Mouse (Mus musculus): ENCODE data around the gene Tmem175.
A peak's percentile ranks its signal among the peaks of the same experiment; 100 is the strongest.
"Not testable (repeated sequence)": the region's sequence is repeated elsewhere in the genome, so short reads cannot be mapped to it uniquely, and the experiment has no call there.

The Tmem175 gene

DNA sequence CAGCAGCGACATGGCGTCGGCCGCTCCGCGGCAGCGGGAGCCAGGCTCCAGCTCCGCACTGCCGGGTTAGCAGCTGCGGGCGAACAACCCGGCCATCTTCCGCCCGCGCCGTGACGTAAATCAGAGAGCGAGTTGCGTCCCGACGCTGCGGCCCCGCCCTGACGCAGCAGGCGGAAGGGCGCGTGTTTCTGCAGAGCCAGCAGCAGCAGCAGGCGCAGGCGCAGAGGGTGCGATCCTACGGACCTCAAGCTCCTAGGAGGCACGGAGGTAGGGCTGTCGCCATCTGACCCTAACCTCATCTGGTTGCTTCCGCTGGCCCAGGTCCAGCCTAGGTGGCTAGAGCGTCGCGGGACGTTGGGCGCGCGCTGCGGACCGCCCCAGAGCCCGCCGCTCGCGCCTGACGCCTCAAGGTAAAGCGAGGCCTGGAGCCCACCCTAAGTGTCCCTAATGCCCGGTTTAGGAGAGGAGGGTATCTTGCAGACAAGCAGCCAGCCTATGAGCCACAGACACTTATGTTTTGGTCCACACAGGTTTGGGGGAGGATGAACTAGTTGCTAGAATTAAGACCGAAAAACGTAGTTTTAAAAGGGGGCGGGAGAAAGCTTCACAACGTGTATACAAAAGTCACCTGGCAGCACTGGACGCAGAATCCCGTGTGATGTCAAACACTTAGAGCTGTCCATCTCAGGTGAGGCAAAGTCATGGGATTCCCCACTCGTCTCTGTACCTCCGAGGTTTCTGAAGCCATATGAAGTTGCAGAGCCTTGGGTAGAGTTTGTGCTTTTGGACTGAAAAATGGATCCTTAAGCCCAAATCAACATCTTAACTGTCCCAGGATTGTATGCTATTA is at the start of gene Tmem175, which contains the start of gene Gak:
Tmem175 (plus strand) TSS at position 137 of the 850 bp plus-strand sequence.
Gak (minus strand) TSS at position 122 of the 850 bp plus-strand sequence.
- DNase-seq (ENCODE audit: low spot score): peak; percentile 94

DNA sequence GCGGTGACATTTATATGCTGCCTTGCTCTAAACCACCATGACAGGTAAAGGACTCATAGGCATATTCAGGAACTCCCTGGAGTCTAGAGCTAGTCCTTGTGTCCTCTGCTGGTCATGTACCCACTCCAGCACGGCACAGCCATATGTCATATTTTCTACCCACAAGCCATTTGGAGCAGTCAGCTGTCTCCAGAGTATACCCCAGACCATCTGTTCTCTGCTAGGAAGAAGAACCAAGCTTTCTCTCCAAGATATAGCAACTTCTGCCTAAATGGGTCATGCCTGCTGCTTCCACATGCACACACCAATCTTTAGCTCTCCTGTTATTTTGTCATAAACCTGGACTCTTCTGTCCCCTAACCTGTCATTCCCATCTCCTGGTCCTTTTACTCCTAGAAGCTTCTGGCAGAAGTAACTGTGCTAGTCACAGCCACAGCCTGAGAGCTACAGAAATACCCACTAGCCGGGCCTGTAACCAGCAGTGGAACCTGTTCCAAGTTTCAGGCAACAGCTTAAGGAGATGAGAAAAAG is 48.1 kb upstream of the Tmem175 start:
- no peak for DNase-seq (ENCODE audit: low spot score)

DNA sequence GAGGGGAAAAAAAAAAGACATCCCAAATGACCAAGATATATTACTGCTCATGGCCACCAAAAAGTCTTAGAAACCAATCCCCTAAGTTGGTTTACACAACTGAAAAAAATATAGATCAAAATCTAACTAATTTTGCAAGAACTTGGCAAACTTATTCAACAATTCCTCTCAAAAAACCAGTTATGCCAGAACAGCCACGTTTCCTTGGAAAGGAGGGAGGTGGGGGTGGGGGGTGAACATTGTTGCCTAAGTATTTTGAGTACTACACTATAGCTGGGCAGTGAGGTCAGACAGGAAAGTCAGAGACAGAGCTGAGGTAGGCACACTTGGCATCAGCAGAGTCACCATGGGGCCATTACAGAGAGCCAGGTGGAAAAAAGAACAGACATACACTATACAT is 29.6 kb upstream of the Tmem175 start:
- DNase-seq (ENCODE audit: low spot score): no peak

DNA sequence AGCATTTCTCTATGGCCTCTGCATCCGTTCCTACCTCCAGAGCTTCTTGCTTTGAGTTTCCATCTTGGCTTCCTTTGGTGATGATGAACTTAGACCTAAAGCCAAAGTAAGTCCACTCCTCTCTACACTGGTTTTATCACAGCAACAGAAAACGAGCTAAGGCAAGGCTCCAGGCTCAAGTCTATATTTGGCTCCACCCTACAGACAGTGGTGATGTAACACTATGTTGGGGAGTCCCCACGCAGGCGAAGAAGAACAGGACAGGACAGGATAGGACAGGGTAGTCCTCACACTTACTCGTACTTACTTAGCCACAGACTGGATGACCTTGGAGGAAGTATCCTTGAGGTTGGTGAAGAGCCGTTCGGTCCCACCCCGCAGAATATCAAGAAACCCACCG is 27.0 kb upstream of the Tmem175 start:
- no peak for DNase-seq (ENCODE audit: low spot score)

DNA sequence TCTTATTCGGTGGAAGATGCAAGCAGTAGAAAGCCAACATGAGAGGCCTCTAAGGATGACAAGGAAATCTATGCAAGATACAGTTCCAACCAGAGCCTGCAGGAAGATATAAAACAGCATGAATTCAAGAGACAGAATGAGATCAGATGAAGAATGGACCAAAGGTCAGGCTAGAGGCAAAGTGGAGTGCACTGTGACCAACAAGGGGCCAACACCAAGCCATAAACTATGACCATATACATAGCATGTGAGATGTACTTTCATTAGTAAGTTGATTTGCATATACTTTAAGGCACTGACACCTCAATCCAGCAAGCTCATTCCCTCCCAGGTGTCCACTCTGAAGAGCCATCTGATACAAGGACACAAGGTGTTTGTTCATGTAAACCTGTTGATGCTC is 19.1 kb upstream of the Tmem175 start:
- DNase-seq (ENCODE audit: low spot score): no peak

DNA sequence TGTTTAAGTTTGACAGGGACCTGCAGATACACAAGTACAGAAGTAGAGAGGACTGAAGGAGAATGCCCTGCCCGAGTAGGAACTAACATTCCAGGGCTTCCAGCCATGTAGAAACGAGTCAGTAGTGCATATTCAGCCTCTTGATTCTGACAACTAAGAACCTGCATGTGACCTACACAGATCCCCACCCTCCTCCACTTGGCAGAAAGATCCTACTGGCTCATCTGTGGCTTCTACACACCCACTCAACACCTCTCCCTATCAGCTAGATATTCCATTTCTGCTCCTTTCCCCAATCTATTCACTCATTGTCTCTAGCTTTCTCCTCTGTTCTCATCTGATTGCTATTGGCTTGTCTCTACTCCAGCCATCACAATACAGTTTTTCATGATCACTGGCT is 7.7 kb upstream of the Tmem175 start:
- no peak for DNase-seq (ENCODE audit: low spot score)

DNA sequence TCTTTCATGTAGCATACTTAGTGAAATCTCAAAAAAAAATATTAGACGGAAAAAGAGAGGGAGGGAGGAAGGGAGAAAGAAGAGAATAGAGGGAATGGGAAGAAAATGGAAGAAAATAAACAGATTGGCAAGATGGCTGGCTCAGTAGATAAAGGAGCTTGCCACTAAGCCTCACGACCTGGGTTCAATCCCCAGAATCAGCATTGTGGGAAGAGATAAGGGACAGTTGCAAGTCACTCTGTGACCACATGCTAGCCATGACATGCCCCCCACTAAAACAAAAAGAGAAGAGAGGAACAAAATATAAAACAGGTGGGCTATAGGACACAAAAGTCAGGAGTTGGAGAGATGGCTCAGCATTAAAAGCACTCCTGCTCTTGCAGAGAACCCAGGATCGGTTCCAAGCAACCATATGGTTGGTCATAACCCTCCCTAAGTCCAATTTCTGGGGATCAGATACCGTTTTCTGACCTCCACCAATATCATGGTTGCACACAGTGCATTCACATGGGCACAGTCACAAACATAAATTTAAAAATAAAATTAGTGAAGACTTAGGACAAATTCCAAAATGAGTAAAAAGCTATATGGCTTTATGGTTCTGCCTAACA is 3.4 kb upstream of the Tmem175 start:
- DNase-seq (ENCODE audit: low spot score): no peak

DNA sequence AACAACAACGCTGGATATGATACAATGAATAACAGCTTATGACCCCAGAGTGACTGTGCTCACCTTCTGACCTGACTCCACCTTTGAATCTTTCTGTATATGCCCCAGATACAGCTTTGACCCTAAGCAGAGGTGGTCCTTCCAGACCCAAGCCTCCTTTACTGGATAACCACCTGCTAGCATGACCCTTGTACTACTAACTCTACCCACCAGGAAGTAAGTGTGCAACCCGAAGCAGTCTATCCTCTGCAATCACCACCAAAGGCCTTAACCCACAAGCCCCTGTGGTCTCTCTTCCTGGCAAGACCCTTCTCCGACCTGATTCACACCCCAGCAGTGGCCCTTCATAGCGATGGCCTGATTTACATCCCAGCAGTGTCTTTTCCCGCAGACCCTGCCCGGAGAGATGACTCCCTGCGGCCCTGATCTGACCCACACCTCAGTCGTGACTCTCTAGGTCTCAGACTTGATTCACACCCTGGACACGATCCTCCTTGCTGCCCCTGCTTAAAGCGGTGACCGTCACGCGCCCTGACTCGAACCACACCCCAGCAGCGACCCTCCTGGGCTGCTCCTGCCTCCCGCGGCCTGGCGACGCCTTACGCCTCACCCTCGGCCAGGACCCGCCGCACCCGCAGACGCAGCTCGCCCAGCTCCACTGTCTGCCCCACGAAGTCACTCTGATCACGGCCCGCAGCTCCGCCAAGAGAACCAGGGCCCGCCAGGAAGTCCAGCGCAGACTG is 508 bp upstream of the Tmem175 start:
- DNase-seq (ENCODE audit: low spot score): no peak

DNA sequence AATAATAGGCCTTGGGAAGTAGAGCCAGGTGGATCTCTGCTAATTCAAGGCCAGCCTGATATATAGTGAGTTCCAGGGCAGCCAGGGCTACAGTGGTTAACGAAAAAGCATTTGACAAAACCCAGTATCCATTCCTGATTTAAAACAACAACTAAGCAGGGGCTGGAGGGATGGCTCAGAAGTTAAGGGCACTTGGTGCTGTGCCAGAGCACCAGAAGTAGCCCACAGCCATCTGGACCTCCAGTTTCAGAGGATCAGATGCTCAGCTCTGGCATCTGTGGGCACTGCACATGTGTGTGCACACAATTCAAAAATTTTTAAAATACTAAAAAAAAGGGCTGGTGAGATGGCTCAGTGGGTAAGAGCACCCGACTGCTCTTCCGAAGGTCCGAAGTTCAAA is 4.1 kb downstream of the Tmem175 start:
- DNase-seq (ENCODE audit: low spot score): no peak

DNA sequence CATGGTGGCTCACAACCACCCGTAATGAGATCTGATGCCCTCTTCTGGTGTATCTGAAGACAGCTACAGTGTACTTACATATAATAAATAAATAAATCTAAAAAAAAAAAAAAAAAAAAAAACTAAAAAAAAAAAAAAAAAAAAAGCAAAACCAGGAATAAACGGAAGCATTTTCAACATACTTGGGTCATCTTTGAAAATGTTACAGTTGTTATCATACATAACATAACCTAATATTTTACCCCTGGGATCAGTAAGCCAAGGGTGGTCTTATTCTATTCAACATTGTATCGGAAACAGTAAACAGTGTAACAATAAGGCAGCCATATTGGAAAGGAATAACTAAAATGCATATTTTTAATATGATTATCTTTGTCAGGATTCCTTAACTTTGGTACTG is 4.5 kb downstream of the Tmem175 start:
- DNase-seq (ENCODE audit: low spot score): not testable (repeated sequence)

DNA sequence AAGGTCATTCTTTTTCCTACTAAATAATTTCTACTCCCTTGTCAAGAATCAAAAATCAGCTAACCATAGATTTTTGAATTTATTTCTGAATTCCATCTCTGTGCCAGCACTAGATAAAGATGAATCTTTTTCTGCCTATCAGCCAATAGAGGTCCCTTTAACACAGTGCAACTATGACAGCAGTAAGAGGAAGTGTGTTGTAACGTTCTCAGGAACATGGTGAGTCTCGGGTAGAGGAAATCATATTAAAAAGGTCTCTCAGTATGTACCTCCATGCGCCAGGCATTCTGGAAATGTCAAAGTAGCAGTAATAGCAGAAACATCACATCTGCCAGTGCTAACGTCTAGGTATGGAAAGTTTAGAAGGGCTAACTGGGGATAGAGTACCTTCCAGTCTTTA is 6.6 kb downstream of the Tmem175 start:
- DNase-seq (ENCODE audit: low spot score): no peak

DNA sequence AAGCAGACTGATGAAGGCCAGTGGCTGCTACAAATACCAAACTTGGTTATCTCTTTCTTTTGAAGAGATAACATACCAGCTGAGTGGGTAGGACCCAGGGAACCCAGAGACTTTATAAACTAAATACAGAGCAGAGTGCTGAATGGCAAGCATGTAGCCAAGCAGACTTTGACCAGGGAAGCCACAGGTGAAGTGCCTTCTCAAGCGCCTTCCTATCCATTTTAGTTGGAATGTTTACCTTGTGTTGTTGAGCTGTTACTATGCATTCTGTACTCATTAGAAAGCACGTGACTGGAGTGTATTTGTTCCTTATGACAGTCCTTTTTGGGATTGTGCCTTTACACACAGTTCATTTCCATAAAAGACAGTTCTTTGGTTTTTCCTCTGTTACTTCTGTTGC is 14.1 kb downstream of the Tmem175 start:
- no peak for DNase-seq (ENCODE audit: low spot score)

DNA sequence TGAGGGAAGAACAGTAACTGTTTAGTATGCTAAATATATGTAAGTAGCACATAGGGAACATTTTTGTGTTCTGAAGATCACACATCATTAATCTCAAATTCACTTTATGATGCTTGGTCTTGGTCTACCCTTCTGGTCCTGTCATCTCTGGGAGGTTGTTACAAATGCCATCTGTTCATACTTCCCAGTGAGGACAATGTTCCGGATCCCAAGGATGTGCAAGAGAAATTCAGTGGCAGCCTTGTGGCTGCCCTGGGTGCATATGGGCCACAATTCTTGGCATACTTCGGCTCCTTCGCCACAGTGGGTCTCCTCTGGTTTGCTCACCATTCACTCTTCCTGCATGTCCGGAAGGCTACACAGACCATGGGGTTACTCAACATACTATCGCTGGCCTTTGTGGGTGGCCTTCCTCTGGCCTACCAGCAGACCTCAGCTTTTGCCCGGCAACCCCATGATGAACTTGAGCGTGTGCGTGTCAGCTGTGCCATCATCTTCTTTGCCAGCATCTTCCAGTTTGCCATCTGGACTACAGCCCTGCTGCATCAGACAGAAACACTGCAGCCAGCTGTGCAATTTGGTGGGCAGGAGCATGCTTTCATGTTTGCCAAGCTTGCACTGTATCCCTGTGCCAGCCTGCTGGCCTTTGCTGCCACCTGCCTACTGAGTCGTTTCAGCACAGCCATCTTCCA is 16.2 kb downstream of the Tmem175 start:
- DNase-seq (ENCODE audit: low spot score): no peak

DNA sequence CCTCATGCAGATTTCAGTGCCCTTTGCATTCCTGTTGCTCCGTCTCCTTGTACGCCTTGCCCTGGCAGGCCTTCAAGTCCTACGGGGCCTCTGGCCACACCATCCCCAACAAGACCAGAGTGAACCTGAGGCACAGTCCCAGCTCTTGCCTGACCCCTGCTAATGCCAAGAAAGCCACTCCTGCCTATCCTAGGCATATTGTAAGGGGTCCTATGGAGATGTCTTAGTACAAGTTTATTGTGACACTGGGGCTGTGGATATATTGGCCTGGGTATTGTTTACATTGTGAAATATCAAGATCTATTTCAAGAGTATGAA is 16.7 kb downstream of the Tmem175 start:
- DNase-seq (ENCODE audit: low spot score): no peak

DNA sequence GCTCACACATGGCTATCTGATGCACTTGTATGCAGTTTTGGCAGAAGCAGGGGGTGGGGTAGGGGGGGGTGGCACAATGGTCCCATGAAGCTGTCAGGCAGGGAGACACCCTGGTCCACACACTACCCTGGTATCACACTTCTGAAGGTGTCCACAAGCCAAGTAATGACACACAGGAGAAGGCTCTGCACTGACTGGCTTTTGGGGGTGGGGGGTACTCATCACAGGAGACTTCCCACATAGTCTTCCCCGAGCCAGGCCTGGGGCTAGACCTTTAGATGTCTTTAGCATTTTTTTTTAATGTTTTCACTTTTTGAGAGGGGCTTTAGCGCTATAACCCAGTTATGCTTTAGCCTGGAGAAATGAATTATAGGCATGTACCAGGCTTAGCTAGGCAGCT is 17.7 kb downstream of the Tmem175 start:
- no peak for DNase-seq (ENCODE audit: low spot score)

DNA sequence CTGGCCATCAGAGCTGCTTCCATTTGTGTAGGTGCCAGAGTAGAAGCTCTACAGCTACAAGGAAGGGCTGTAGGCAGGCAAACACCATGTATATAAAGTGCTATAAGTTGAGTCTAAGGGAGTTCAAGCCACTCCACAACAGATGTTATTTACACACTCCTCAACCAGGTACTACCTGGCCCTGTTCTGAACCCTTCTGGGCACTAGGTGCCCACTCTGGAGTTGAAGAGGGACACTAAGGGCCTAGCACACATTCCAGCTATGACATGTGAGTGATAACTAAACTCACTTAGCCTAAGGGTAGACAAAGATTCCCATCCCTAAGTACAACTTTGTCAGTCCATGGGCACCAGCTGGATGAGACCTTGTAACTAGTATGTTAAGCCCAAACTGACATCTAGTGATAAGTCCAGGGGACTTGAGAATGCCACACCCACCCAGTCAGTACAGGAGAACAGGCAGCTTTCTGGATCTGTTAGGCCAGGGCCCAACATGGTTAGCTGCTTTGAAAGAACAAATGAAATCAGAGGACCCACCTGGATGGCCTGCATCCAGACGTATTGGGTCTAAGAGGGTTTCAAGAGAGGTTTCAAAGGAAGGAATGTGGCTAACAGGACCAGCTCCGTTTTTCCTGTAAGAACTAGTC is 18.4 kb downstream of the Tmem175 start:
- DNase-seq (ENCODE audit: low spot score): no peak

DNA sequence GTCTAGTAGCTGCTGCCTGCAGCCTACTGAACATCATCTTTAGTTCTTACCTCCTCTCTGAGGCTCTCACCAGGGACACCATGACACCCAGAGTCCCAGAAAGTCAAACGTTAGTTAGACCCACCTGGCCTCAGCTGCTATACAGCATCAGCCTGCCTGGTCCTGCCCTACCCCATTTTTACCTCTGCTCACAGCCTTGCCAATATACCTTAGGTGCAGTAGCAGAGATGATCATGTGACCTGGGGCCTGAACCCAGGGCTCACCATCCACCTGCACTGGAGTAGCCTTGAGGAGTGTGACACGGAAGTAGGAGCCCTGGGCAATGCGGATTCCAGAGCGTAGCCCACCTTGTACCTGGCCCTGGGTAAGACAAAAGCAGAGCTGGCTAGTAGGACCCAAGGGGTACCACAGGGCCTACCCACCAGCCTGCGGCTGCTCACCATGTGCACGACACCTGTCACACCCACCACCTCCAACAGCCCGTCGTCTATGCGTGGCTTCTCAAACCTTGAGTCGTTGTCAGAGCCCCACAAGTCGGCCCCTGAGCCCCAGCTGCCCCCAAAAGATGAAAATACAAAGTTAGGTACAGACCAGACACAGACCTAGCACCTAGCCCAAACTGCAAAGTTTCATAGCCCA is 19.5 kb downstream of the Tmem175 start:
- DNase-seq (ENCODE audit: low spot score): no peak

DNA sequence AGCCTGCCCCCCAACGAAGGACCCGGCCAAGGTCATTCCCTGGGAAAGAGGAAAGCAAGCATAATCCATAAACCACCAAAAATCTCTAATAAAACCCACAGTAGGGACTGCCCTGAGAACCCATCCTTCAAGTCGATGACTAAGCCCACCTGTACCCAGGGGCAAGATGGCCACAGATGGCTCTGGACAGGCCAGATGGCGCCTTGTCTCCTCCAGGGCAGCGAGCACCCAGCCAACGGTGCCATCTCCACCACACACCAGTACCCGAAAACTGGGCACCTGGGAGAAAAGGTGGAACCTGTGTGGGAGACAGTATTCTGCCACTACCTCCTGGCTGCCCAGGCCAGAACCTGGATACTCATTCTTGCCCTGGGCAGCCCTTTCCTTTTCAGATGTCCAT is 20.8 kb downstream of the Tmem175 start:
- DNase-seq (ENCODE audit: low spot score): no peak

DNA sequence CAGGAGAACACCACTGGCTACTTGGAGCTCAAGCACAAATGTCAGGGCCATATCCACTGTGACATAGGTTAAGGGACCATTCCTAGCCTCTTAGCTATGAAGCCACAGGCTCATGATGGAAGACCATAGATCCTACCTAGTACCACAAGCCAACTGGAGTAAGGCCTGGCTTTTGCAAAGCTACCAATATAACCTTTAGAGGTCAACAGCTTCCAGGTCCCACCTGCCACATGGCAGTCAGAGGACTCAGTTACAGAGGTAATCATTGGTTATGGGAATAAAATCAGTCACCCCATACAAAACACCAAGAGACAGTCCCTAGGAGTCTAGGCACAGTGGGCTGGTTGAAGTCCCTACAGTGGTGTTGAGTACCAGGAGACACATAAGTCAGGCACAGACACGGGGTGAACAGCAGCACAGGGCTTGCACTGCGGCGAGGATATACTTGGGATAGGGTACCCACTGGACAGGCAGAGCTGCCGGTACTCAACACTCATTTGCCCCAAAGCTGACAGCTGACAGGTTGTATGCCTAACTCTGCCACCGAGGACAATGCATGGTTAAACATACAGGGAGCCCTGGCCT is 21.7 kb downstream of the Tmem175 start:
- no peak for DNase-seq (ENCODE audit: low spot score)

DNA sequence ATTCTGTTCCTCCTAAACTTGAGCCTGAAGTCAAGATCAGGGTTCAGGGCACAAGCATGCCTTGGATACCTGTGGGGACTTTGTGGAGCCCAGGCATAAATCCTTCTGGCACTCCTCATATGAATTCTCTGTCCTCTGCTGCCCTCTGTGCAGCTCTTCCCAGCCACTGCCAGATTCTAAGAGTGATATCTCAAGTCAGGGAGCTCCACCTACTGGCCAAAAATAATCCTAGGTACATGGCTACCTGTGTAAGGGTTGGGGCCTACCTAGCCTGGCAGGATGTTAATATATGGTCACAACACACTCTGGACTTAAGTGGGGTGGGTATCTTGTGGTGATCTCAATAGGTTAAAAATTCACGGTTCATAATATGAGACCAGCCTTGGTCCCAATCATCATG is 22.3 kb downstream of the Tmem175 start:
- peak; percentile 82 for DNase-seq (ENCODE audit: low spot score)

DNA sequence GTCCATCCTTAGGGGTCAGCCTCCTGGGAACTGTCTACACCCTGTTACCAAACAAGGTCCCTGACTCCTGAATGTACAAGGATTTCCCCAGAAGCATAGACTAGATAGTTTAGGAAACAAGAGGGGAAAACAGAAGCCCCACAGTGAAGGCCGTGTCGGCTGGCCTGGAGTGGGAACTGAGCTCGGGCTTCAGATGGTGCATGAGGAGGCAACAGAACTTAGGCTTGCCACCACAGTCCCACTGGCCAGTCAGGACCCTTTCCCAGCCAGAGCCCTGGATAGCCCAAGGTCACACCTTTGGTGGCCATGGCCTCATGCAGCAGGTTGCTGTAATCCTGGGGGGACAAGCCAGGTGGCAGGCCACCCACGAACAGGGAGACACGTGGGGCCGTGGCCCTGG is 23.8 kb downstream of the Tmem175 start:
- no peak for DNase-seq (ENCODE audit: low spot score)

All from retina, embryonic 14.5 days (tissue).